Mouse (Mus musculus): Measurements from ENCODE around the gene Agrp. TPM values are rescaled to one million over a fixed set of nuclear protein-coding genes. Genes with fewer than 3 reads are reported as not detected.

Agrp gene
- total and polyA plus RNA-seq, 3 experiments: 0.63 TPM; not detected in 2

DNA sequence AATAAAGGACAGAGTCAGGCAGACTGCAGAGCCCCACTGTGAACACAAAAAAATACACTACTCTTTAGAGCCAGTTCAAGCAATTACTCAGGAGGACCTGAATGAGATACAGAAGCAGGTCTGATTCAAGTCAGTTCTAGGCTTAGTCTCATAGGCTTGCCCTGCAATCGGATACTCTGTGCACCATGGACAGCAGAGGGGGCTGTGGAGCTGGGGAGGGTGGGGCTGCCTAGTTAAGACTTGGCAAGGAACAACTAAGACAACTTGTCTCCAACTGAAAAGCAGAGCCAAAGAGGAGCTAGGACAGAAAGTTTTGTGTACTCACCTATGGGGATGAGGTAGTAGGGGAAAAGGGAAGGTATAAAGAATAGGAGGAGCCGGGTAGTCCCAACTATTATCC, 105.4 kb downstream of the Agrp start:
- H3K4me3 ChIP-seq (ENCODE audit: control insufficient read depth in 1 of 2, insufficient read depth in 1 of 2, low read depth in 2 of 2, low read length in 2 of 2): no peak overlapping the region
- H3K27me3 ChIP-seq (ENCODE audit: control insufficient read depth in 1 of 2, insufficient read depth in 2 of 2, low read length in 2 of 2): no peaks in the 10 kb centered on the region
- peak; percentile 85 for DNase-seq (ENCODE audit: low read depth, low spot score)
- no peak overlapping the region for H3K27ac ChIP-seq (ENCODE audit: control insufficient read depth, low read depth, low read length)
- H3K36me3 ChIP-seq (ENCODE audit: control insufficient read depth in 1 of 2, insufficient read depth in 2 of 2, low read length in 2 of 2): peaks cover 0 to 26% of the 10 kb centered on the region in 2 experiments; a peak in 3 of 4 replicates
- no peak overlapping the region for H3K9ac ChIP-seq (ENCODE audit: control insufficient read depth, low read depth, low read length, poor library complexity, severe bottlenecking)
- H3K9me3 ChIP-seq (replicated peaks; ENCODE audit: insufficient read depth, low read length): no peaks in the 10 kb centered on the region
- H3K79me2 ChIP-seq (ENCODE audit: control insufficient read depth, insufficient read depth, low read length, poor library complexity): no peaks in the 10 kb centered on the region
- peaks cover 17 to 20% of the 10 kb centered on the region in 2 experiments for H3K4me1 ChIP-seq (ENCODE audit: control insufficient read depth in 1 of 2, insufficient read depth in 2 of 2, low read length in 2 of 2)
- TF ChIP-seq CTCF (IDR thresholded peaks at IDR 0.05 in 2 of 3, conservative IDR thresholded peaks at IDR 0.05 in 1 of 3; ENCODE audit: control insufficient read depth in 1 of 3, insufficient read depth in 1 of 3, low read depth in 2 of 3, low read length in 3 of 3, poor library complexity in 1 of 3, severe bottlenecking in 1 of 3): peak; percentile 48 to 80 (median 70)
- peak; percentile 84 for TF ChIP-seq MAZ (IDR thresholded peaks at IDR 0.05; ENCODE audit: low read depth, low read length)
- TF ChIP-seq POLR2AphosphoS2 (IDR thresholded peaks at IDR 0.05; ENCODE audit: low read length): no peak
- peak; percentile 23 for TF ChIP-seq RAD21 (IDR thresholded peaks at IDR 0.05; ENCODE audit: low read depth, low read length)
- TF ChIP-seq SMC3 (IDR thresholded peaks at IDR 0.05; ENCODE audit: low read depth, low read length): peak; percentile 69

DNA sequence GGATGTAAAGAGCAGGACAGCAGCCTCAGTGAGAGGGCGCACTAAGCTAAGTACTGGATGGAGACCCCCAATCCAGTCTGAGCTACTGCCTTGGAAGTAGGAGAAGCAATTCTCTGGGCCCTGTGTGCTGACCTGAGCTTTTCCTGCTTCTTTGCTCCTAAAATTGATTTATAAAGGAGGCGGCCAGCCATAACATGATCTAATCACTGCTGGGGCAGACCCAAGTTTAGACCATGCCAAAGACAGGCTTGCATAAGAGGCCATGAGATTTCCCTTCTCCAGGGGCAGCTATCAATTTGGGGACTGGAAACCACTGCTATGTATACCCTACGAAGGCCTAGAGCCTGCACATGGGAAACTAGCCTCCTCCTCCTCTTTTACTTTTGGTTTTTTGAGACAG, 107.9 kb downstream of the Agrp start:
- Histone ChIP-seq H3K36me3 (ENCODE audit: control insufficient read depth in 1 of 2, insufficient read depth in 2 of 2, low read length in 2 of 2) (peaks cover 0 to 21% of the 10 kb centered on the region in 2 experiments; a peak in 3 of 4 replicates), H3K4me1 (ENCODE audit: control insufficient read depth in 1 of 2, insufficient read depth in 2 of 2, low read length in 2 of 2) (peaks cover 15 to 16% of the 10 kb centered on the region in 2 experiments)
- TF ChIP-seq SMC3 (IDR thresholded peaks at IDR 0.05; ENCODE audit: low read depth, low read length): no peak
- no peak for TF ChIP-seq ELF1 (IDR thresholded peaks at IDR 0.05; ENCODE audit: low read depth, low read length)
- TF ChIP-seq BHLHE40 (IDR thresholded peaks at IDR 0.05; ENCODE audit: borderline replicate concordance, low read depth, low read length): no peak
- no peak for TF ChIP-seq GABPA (IDR thresholded peaks at IDR 0.05; ENCODE audit: low read depth, low read length)
- TF ChIP-seq ZNF384 (IDR thresholded peaks at IDR 0.05; ENCODE audit: low read depth, low read length): no peak
- TF ChIP-seq EP300 (IDR thresholded peaks at IDR 0.05; ENCODE audit: low read depth in 1 of 2, low read length in 2 of 2): no peak
- no peak for TF ChIP-seq MAFK (IDR thresholded peaks at IDR 0.05; ENCODE audit: borderline replicate concordance, low read depth, low read length)
- no peak for TF ChIP-seq USF1 (IDR thresholded peaks at IDR 0.05; ENCODE audit: low read depth, low read length)
- no peak for TF ChIP-seq GATA1 (IDR thresholded peaks at IDR 0.05; ENCODE audit: low read depth, low read length)
- no peak for TF ChIP-seq NELFE (IDR thresholded peaks at IDR 0.05; ENCODE audit: low read depth, low read length)
- TF ChIP-seq NRF1 (IDR thresholded peaks at IDR 0.05; ENCODE audit: insufficient read depth, low read depth, low read length, poor library complexity, severe bottlenecking): no peak
- TF ChIP-seq SIN3A (IDR thresholded peaks at IDR 0.05; ENCODE audit: low read length): no peak
- no peak for TF ChIP-seq USF2 (IDR thresholded peaks at IDR 0.05; ENCODE audit: borderline replicate concordance in 1 of 2, insufficient read depth in 1 of 2, low read depth in 1 of 2, low read length in 2 of 2)

More for the DNA sequence above, 107.9 kb downstream of the Agrp start:
- no peak overlapping the region for H3K9ac ChIP-seq (ENCODE audit: control insufficient read depth, low read depth, low read length, poor library complexity, severe bottlenecking)
- H3K27me3 ChIP-seq (ENCODE audit: control insufficient read depth in 1 of 2, insufficient read depth in 2 of 2, low read length in 2 of 2): no peaks in the 10 kb centered on the region
- no peak overlapping the region for H3K4me3 ChIP-seq (ENCODE audit: control insufficient read depth in 1 of 2, insufficient read depth in 1 of 2, low read depth in 2 of 2, low read length in 2 of 2)
- DNase-seq (ENCODE audit: low read depth, low spot score): no peak
- no peaks in the 10 kb centered on the region for H3K79me2 ChIP-seq (ENCODE audit: control insufficient read depth, insufficient read depth, low read length, poor library complexity)
- no peak overlapping the region for H3K27ac ChIP-seq (ENCODE audit: control insufficient read depth, low read depth, low read length)
- H3K9me3 ChIP-seq (replicated peaks; ENCODE audit: insufficient read depth, low read length): no peaks in the 10 kb centered on the region

Data from MEL (cell line).